Mouse (Mus musculus): ENCODE results near the gene Ogg1.

Gene Ogg1

GRCm38 (mm10) chr6:113289346-113289745 is 37.4 kb upstream of the Ogg1 start:
- no peaks in the 10 kb centered on the region for H3K27me3 ChIP-seq (ENCODE audit: insufficient read depth, low read length)
- H3K4me3 ChIP-seq (replicated peaks; ENCODE audit: low read length): peak overlapping the region; percentile 43
- no peaks in the 10 kb centered on the region for H3K36me3 ChIP-seq (ENCODE audit: insufficient read depth, low read length)
- H3K4me1 ChIP-seq (replicated peaks; ENCODE audit: low read depth, low read length): peaks cover 64% of the 10 kb centered on the region
- TF ChIP-seq CTCF (conservative IDR thresholded peaks at IDR 0.05; ENCODE audit: low read length): no peak
- TF ChIP-seq POU5F1 (IDR thresholded peaks at IDR 0.05; ENCODE audit: borderline replicate concordance, low read length): no peak
- TF ChIP-seq NANOG (IDR thresholded peaks at IDR 0.05; ENCODE audit: borderline replicate concordance, low read length): no peak
- no peaks in the 10 kb centered on the region for H3K9me3 ChIP-seq (ENCODE audit: low read length)

- peak overlapping the region; percentile 43 for H3K4me3 ChIP-seq (replicated peaks; ENCODE audit: low read length)
- no peaks in the 10 kb centered on the region for H3K27me3 ChIP-seq (ENCODE audit: insufficient read depth, low read length)
- no peaks in the 10 kb centered on the region for H3K36me3 ChIP-seq (ENCODE audit: insufficient read depth, low read length)
- H3K9me3 ChIP-seq (ENCODE audit: low read length): no peaks in the 10 kb centered on the region
- TF ChIP-seq NANOG (IDR thresholded peaks at IDR 0.05; ENCODE audit: borderline replicate concordance, low read length): peak; percentile 48; the same call in 1 of the 2 replicates
- TF ChIP-seq POU5F1 (IDR thresholded peaks at IDR 0.05; ENCODE audit: borderline replicate concordance, low read length): no peak
- TF ChIP-seq CTCF (conservative IDR thresholded peaks at IDR 0.05; ENCODE audit: low read length): no peak
- peaks cover 64% of the 10 kb centered on the region for H3K4me1 ChIP-seq (replicated peaks; ENCODE audit: low read depth, low read length)
Measured at GRCm38 (mm10) chr6:113290346-113290745, 36.4 kb upstream of the Ogg1 start.

- H3K36me3 ChIP-seq (ENCODE audit: insufficient read depth, low read length): no peaks in the 10 kb centered on the region
- no peak overlapping the region for H3K4me3 ChIP-seq (replicated peaks; ENCODE audit: low read length)
- peaks cover 80% of the 10 kb centered on the region for H3K4me1 ChIP-seq (replicated peaks; ENCODE audit: low read depth, low read length)
- H3K9me3 ChIP-seq (ENCODE audit: low read length): no peaks in the 10 kb centered on the region
- no peaks in the 10 kb centered on the region for H3K27me3 ChIP-seq (ENCODE audit: insufficient read depth, low read length)
- TF ChIP-seq POU5F1 (IDR thresholded peaks at IDR 0.05; ENCODE audit: borderline replicate concordance, low read length): no peak
- TF ChIP-seq CTCF (conservative IDR thresholded peaks at IDR 0.05; ENCODE audit: low read length): no peak
- no peak for TF ChIP-seq NANOG (IDR thresholded peaks at IDR 0.05; ENCODE audit: borderline replicate concordance, low read length)
Measured at GRCm38 (mm10) chr6:113292938-113293337, 33.8 kb upstream of the Ogg1 start.

- H3K4me3 ChIP-seq (replicated peaks; ENCODE audit: low read length): no peak overlapping the region
- H3K27me3 ChIP-seq (ENCODE audit: insufficient read depth, low read length): no peaks in the 10 kb centered on the region
- TF ChIP-seq NANOG (IDR thresholded peaks at IDR 0.05; ENCODE audit: borderline replicate concordance, low read length) (no peak), POU5F1 (IDR thresholded peaks at IDR 0.05; ENCODE audit: borderline replicate concordance, low read length) (no peak), CTCF (conservative IDR thresholded peaks at IDR 0.05; ENCODE audit: low read length) (no peak)
- H3K36me3 ChIP-seq (ENCODE audit: insufficient read depth, low read length): no peaks in the 10 kb centered on the region
- H3K9me3 ChIP-seq (ENCODE audit: low read length): no peaks in the 10 kb centered on the region
- peaks cover 80% of the 10 kb centered on the region for H3K4me1 ChIP-seq (replicated peaks; ENCODE audit: low read depth, low read length)
Measured at GRCm38 (mm10) chr6:113296046-113296445, 30.7 kb upstream of the Ogg1 start.

- Histone ChIP-seq H3K36me3 (ENCODE audit: insufficient read depth, low read length) (no peaks in the 10 kb centered on the region), H3K4me1 (replicated peaks; ENCODE audit: low read depth, low read length) (peaks cover 85% of the 10 kb centered on the region), H3K9me3 (ENCODE audit: low read length) (no peaks in the 10 kb centered on the region), H3K4me3 (replicated peaks; ENCODE audit: low read length) (no peak overlapping the region), H3K27me3 (ENCODE audit: insufficient read depth, low read length) (no peaks in the 10 kb centered on the region)
- no peak for TF ChIP-seq POU5F1 (IDR thresholded peaks at IDR 0.05; ENCODE audit: borderline replicate concordance, low read length)
- no peak for TF ChIP-seq CTCF (conservative IDR thresholded peaks at IDR 0.05; ENCODE audit: low read length)
- TF ChIP-seq NANOG (IDR thresholded peaks at IDR 0.05; ENCODE audit: borderline replicate concordance, low read length): no peak
Measured at GRCm38 (mm10) chr6:113296639-113297038, 30.1 kb upstream of the Ogg1 start.

- no peak for TF ChIP-seq CTCF (conservative IDR thresholded peaks at IDR 0.05; ENCODE audit: low read length)
- no peak for TF ChIP-seq POU5F1 (IDR thresholded peaks at IDR 0.05; ENCODE audit: borderline replicate concordance, low read length)
- no peak for TF ChIP-seq NANOG (IDR thresholded peaks at IDR 0.05; ENCODE audit: borderline replicate concordance, low read length)
Measured at GRCm38 (mm10) chr6:113301350-113301749, 25.4 kb upstream of the Ogg1 start.

GRCm38 (mm10) chr6:113302258-113302657 is 24.5 kb upstream of the Ogg1 start:
- peaks cover 61% of the 10 kb centered on the region for H3K4me1 ChIP-seq (replicated peaks; ENCODE audit: low read depth, low read length)
- H3K9me3 ChIP-seq (ENCODE audit: low read length): no peaks in the 10 kb centered on the region
- H3K27me3 ChIP-seq (ENCODE audit: insufficient read depth, low read length): no peaks in the 10 kb centered on the region
- H3K36me3 ChIP-seq (ENCODE audit: insufficient read depth, low read length): no peaks in the 10 kb centered on the region
- TF ChIP-seq NANOG (IDR thresholded peaks at IDR 0.05; ENCODE audit: borderline replicate concordance, low read length) (no peak), POU5F1 (IDR thresholded peaks at IDR 0.05; ENCODE audit: borderline replicate concordance, low read length) (no peak), CTCF (conservative IDR thresholded peaks at IDR 0.05; ENCODE audit: low read length) (no peak; the same call in none of the 2 replicates)
- H3K4me3 ChIP-seq (replicated peaks; ENCODE audit: low read length): no peak overlapping the region

More at GRCm38 (mm10) chr6:113301350-113301749, 25.4 kb upstream of the Ogg1 start:
- H3K4me1 ChIP-seq (replicated peaks; ENCODE audit: low read depth, low read length): peaks cover 70% of the 10 kb centered on the region
- no peak overlapping the region for H3K4me3 ChIP-seq (replicated peaks; ENCODE audit: low read length)
- no peaks in the 10 kb centered on the region for H3K27me3 ChIP-seq (ENCODE audit: insufficient read depth, low read length)
- H3K36me3 ChIP-seq (ENCODE audit: insufficient read depth, low read length): no peaks in the 10 kb centered on the region
- no peaks in the 10 kb centered on the region for H3K9me3 ChIP-seq (ENCODE audit: low read length)

- Histone ChIP-seq H3K36me3 (ENCODE audit: insufficient read depth, low read length) (peaks cover 21% of the 10 kb centered on the region), H3K9me3 (ENCODE audit: low read length) (no peaks in the 10 kb centered on the region), H3K4me3 (replicated peaks; ENCODE audit: low read length) (peak overlapping the region; percentile 100), H3K4me1 (replicated peaks; ENCODE audit: low read depth, low read length) (peaks cover 52% of the 10 kb centered on the region), H3K27me3 (ENCODE audit: insufficient read depth, low read length) (no peaks in the 10 kb centered on the region)
- TF ChIP-seq NANOG (IDR thresholded peaks at IDR 0.05; ENCODE audit: borderline replicate concordance, low read length): no peak
Measured at GRCm38 (mm10) chr6:113306322-113306985, 20.3 kb upstream of the Ogg1 start.

GRCm38 (mm10) chr6:113306986-113307349 is 19.8 kb upstream of the Ogg1 start, which contains the start of gene Brpf1:
Brpf1 (plus strand) TSS chr6:113307137.
- Histone ChIP-seq H3K27me3 (ENCODE audit: insufficient read depth, low read length) (no peaks in the 10 kb centered on the region), H3K9me3 (ENCODE audit: low read length) (no peaks in the 10 kb centered on the region), H3K36me3 (ENCODE audit: insufficient read depth, low read length) (peaks cover 26% of the 10 kb centered on the region), H3K4me1 (replicated peaks; ENCODE audit: low read depth, low read length) (peaks cover 47% of the 10 kb centered on the region), H3K4me3 (replicated peaks; ENCODE audit: low read length) (peak within 1 kb of the TSS; percentile 100)
- TF ChIP-seq POU5F1 (IDR thresholded peaks at IDR 0.05; ENCODE audit: borderline replicate concordance, low read length) (no peak), CTCF (conservative IDR thresholded peaks at IDR 0.05; ENCODE audit: low read length) (no peak), NANOG (IDR thresholded peaks at IDR 0.05; ENCODE audit: borderline replicate concordance, low read length) (no peak)

Measured in E14TG2a.4 (cell line).